Comparison of ENCODE assay signal across 18 mouse cellular contexts in genomic region chr19:55708031-55708554, GRCm38 (mm10). TPM values are rescaled to one million over a fixed set of nuclear protein-coding genes. Genes with fewer than 3 reads are reported as not detected.
DNase-seq lines count a peak whose midpoint lies in the region; ATAC-seq lines count a peak whose summit lies in the region.
"Had no signal": no experiment of that assay in that cellular context is flagged by ENCODE, and none has a peak within 500 bp of the region (broad histone marks: within the 10 kb centered on the region; RNA-seq: fewer than 3 reads in every experiment).

No protein-coding gene starts in this region.

- no peak overlapping the region for H3K4me3 ChIP-seq in kidney, embryonic 15.5 days (replicated peaks)
- no peak overlapping the region for H3K4me3 ChIP-seq in embryonic facial prominence, embryonic 11.5 days (ENCODE audit: low read depth, low read length)
- H3K4me3 ChIP-seq: heart, embryonic 10.5 days; hindbrain, embryonic 12.5 days had no signal

- peak overlapping the region; percentile 75 for H3K27ac ChIP-seq in kidney, embryonic 15.5 days
- H3K27ac ChIP-seq in embryonic facial prominence, embryonic 11.5 days (replicated peaks; ENCODE audit: low read depth, low read length) = no peak overlapping the region
- H3K27ac ChIP-seq: heart, embryonic 10.5 days; hindbrain, embryonic 12.5 days had no signal

- intact Hi-C loops in gastrocnemius, postnatal 36 days (cut with DNase I) = no loop called here

- no peaks in the 10 kb centered on the region for H3K9me3 ChIP-seq in kidney, embryonic 15.5 days (replicated peaks)
- no peaks in the 10 kb centered on the region for H3K9me3 ChIP-seq in embryonic facial prominence, embryonic 11.5 days (replicated peaks; ENCODE audit: control insufficient read depth, low read length)
- H3K9me3 ChIP-seq: heart, embryonic 10.5 days; hindbrain, embryonic 12.5 days had no signal

- no peaks in the 10 kb centered on the region for H3K27me3 ChIP-seq in kidney, embryonic 15.5 days
- H3K27me3 ChIP-seq in embryonic facial prominence, embryonic 11.5 days (ENCODE audit: control insufficient read depth, insufficient read depth, low read length) = no peaks in the 10 kb centered on the region
- H3K27me3 ChIP-seq: hindbrain, embryonic 12.5 days had no signal

- no peaks in the 10 kb centered on the region for H3K36me3 ChIP-seq in kidney, embryonic 15.5 days
- H3K36me3 ChIP-seq in embryonic facial prominence, embryonic 11.5 days (replicated peaks; ENCODE audit: control insufficient read depth, insufficient read depth, low read depth, low read length) = no peaks in the 10 kb centered on the region
- H3K36me3 ChIP-seq: heart, embryonic 10.5 days; hindbrain, embryonic 12.5 days had no signal

- H3K4me1 ChIP-seq in kidney, embryonic 15.5 days = peaks cover 34% of the 10 kb centered on the region
- H3K4me1 ChIP-seq in embryonic facial prominence, embryonic 11.5 days (ENCODE audit: control insufficient read depth, insufficient read depth, low read length) = no peaks in the 10 kb centered on the region

- no peak overlapping the region for H3K9ac ChIP-seq in kidney, embryonic 15.5 days
- H3K9ac ChIP-seq in embryonic facial prominence, embryonic 11.5 days (replicated peaks; ENCODE audit: low read length) = no peak overlapping the region
- H3K9ac ChIP-seq: hindbrain, embryonic 12.5 days had no signal

- ATAC-seq in kidney, embryonic 15.5 days (replicated peaks; ENCODE audit: low FRiP score) = peak; percentile 83
- no peak for ATAC-seq in embryonic facial prominence, embryonic 11.5 days (replicated peaks; ENCODE audit: insufficient number of reproducible peaks, low FRiP score, low TSS enrichment, low read depth)
- ATAC-seq: forebrain, embryonic 14.5 days; hindbrain, embryonic 16.5 days had no signal

- WGBS in kidney, embryonic 15.5 days = 37% methylated on average over 8 of the region's 8 CpGs
- 40% methylated on average over 8 of the region's 8 CpGs for WGBS in embryonic facial prominence, embryonic 11.5 days

- no peak overlapping the region for H3K4me2 ChIP-seq in kidney, embryonic 15.5 days
- H3K4me2 ChIP-seq in embryonic facial prominence, embryonic 11.5 days (ENCODE audit: low read depth, low read length) = no peak overlapping the region
- H3K4me2 ChIP-seq: hindbrain, embryonic 12.5 days had no signal

- DNase-seq in kidney, postnatal 10 days = no peak
- DNase-seq in embryonic facial prominence, embryonic 11.5 days (ENCODE audit: low spot score) = peak; percentile 61
- peak; percentile 50 for DNase-seq in hindlimb bud, embryonic 11.5 days (ENCODE audit: extremely low spot score, low read depth, low spot score)
- DNase-seq in layer of hippocampus, postnatal 14 days (ENCODE audit: low spot score in 2 of 2) = no peak
- DNase-seq in gastrocnemius, postnatal 36 days = no peak
- DNase-seq: adrenal gland, adult 8-10 months; adrenal gland, postnatal 36 days; cerebellum, adult 2 months; cerebellum, postnatal 10 days; embryo, embryonic 11 days; heart, adult 18-20 months; heart, postnatal 10 days; heart, postnatal 4 days had no signal

RNA-seq across cellular contexts. Expression of gene Tcf7l2, which starts 33.5 kb away (rescaled TPM):
- 61.3 and 61.7 TPM in 2 replicates for polyA plus RNA-seq in kidney, embryonic 15.5 days (2015; fragmentation: Nextera tagmentation; extraction: Ambion mirVana)
- 107 and 111 TPM in 2 replicates for polyA plus RNA-seq in embryonic facial prominence, embryonic 11.5 days (2014; fragmentation: Nextera tagmentation; extraction: Ambion mirVana)
- total RNA-seq in layer of hippocampus, postnatal 14 days (2021) = 10 to 100 TPM; 21.5 to 43.3 TPM
- 1 to 10 TPM; 6.6 to 9.7 TPM for total RNA-seq in gastrocnemius, postnatal 36 days (2021)

Comparison
In these comparisons a context has a peak if more than half of its experiments do, and no peak if none do; other contexts are left out.
1. DNase-seq: peak in embryonic facial prominence, embryonic 11.5 days (single experiment) and hindlimb bud, embryonic 11.5 days (single experiment); none in kidney, postnatal 10 days (single experiment), layer of hippocampus, postnatal 14 days (0 of 2) and gastrocnemius, postnatal 36 days (0 of 2).